Mouse (Mus musculus) frontal cortex, postnatal 14 days (tissue): ENCODE results near the gene Dntt.

Source experiments
- DNase-seq, 2 experiments: peaks; one replicate each; pipeline ENCODE4 v3.0.0; 2022; ENCODE audit warnings: low spot score in 2 of 2

The Dntt gene

GRCm38 (mm10) chr19:41029219-41029618 is at the start of gene Dntt:
Gene Dntt, plus strand, starts transcription at chr19:41029275.
- no peak for DNase-seq

GRCm38 (mm10) chr19:40980671-40981070 is 48.4 kb upstream of the Dntt start:
- no peak for DNase-seq

- DNase-seq = no peak
These were observed 44.5 kb upstream of the Dntt start for GRCm38 (mm10) chr19:40984536-40984935.

GRCm38 (mm10) chr19:40988856-40989255 is 40.2 kb upstream of the Dntt start:
- DNase-seq = no peak

- DNase-seq = no peak
These were observed 39.0 kb upstream of the Dntt start for GRCm38 (mm10) chr19:40989961-40990600.

GRCm38 (mm10) chr19:40990781-40991343 is 38.2 kb upstream of the Dntt start:
- DNase-seq = no peak

- no peak for DNase-seq
These were observed 37.4 kb upstream of the Dntt start for GRCm38 (mm10) chr19:40991626-40992025.

- no peak for DNase-seq
These were observed 37.0 kb upstream of the Dntt start for GRCm38 (mm10) chr19:40992096-40992495.

- DNase-seq = no peak
These were observed 36.5 kb upstream of the Dntt start for GRCm38 (mm10) chr19:40992517-40993044.

- no peak for DNase-seq
These were observed 35.7 kb upstream of the Dntt start for GRCm38 (mm10) chr19:40993356-40993755.

GRCm38 (mm10) chr19:40994057-40994585 is 35.0 kb upstream of the Dntt start, which contains the start of gene Blnk:
Gene Blnk, minus strand, starts transcription at chr19:40994535.
- DNase-seq = peak; percentile 40 to 49

GRCm38 (mm10) chr19:40994911-40995310 is 34.2 kb upstream of the Dntt start:
- no peak for DNase-seq

- no peak for DNase-seq
These were observed 33.4 kb upstream of the Dntt start for GRCm38 (mm10) chr19:40995449-40996401.

- DNase-seq = no peak
These were observed 32.4 kb upstream of the Dntt start for GRCm38 (mm10) chr19:40996722-40997121.

GRCm38 (mm10) chr19:40998469-40999170 is 30.5 kb upstream of the Dntt start:
- no peak for DNase-seq

- DNase-seq = no peak
These were observed 29.5 kb upstream of the Dntt start for GRCm38 (mm10) chr19:40999569-40999968.

GRCm38 (mm10) chr19:41003694-41004315 is 25.3 kb upstream of the Dntt start:
- no peak for DNase-seq

GRCm38 (mm10) chr19:41006621-41007020 is 22.5 kb upstream of the Dntt start:
- DNase-seq = no peak

GRCm38 (mm10) chr19:41007326-41007725 is 21.7 kb upstream of the Dntt start:
- DNase-seq = no peak

- DNase-seq = no peak
These were observed 21.3 kb upstream of the Dntt start for GRCm38 (mm10) chr19:41007733-41008132.
